Mouse (Mus musculus) midbrain, embryonic 10.5 days (tissue): ENCODE data around the gene Pea15a. TPM values are rescaled to one million over a fixed set of nuclear protein-coding genes. Genes with fewer than 3 reads are reported as not detected.

Experiments
- DNase-seq: peaks from one replicate; pipeline ENCODE4 v3.0.0-alpha.2; 2017; ENCODE audit warnings: low spot score
- H3K27ac ChIP-seq: fragments of 300-500 bp; sonication (generic); replicated peaks from 2 replicates; pipeline ENCODE4 v1.5.1; 2016; ENCODE audit warnings: mild to moderate bottlenecking
- H3K27me3 ChIP-seq: fragments of 300-500 bp; sonication (generic); 2 replicates; pipeline ENCODE4 v1.6.1; 2016; ENCODE audit warnings: low read depth, mild to moderate bottlenecking; ENCODE audit not compliant: poor library complexity, severe bottlenecking
- H3K36me3 ChIP-seq: fragments of 300-500 bp; sonication (generic); 2 replicates; pipeline ENCODE4 v1.6.1; 2016; ENCODE audit warnings: mild to moderate bottlenecking, moderate library complexity
- H3K4me1 ChIP-seq: fragments of 300-500 bp; sonication (generic); 2 replicates; pipeline ENCODE4 v1.6.1; 2016
- H3K4me3 ChIP-seq: fragments of 300-500 bp; sonication (generic); 2 replicates; pipeline ENCODE4 v1.5.1; 2016; ENCODE audit warnings: mild to moderate bottlenecking, moderate library complexity
- H3K9me3 ChIP-seq: fragments of 300-500 bp; sonication (generic); replicated peaks from 2 replicates; pipeline ENCODE4 v1.6.1; 2016; ENCODE audit warnings: mild to moderate bottlenecking
- WGBS: fragments of 180-500 bp; shearing (Covaris S2); methylation state at CpG from one replicate; pipeline ENCODE4 v1.1.7; 2016; 5-methylcytosine and 5-hydroxymethylcytosine counted together
- polyA plus RNA-seq: library from polyadenylated mRNA; unstranded; fragments of >200 nt; fragmentation: Nextera tagmentation; extraction: Ambion mirVana; gene quantifications from 2 replicates; pipeline ENCODE4 v1.2.1, GENCODE M21; 2016

Gene Pea15a
- polyA plus RNA-seq, 1 experiment from 2014 or later = 340 TPM

DNA sequence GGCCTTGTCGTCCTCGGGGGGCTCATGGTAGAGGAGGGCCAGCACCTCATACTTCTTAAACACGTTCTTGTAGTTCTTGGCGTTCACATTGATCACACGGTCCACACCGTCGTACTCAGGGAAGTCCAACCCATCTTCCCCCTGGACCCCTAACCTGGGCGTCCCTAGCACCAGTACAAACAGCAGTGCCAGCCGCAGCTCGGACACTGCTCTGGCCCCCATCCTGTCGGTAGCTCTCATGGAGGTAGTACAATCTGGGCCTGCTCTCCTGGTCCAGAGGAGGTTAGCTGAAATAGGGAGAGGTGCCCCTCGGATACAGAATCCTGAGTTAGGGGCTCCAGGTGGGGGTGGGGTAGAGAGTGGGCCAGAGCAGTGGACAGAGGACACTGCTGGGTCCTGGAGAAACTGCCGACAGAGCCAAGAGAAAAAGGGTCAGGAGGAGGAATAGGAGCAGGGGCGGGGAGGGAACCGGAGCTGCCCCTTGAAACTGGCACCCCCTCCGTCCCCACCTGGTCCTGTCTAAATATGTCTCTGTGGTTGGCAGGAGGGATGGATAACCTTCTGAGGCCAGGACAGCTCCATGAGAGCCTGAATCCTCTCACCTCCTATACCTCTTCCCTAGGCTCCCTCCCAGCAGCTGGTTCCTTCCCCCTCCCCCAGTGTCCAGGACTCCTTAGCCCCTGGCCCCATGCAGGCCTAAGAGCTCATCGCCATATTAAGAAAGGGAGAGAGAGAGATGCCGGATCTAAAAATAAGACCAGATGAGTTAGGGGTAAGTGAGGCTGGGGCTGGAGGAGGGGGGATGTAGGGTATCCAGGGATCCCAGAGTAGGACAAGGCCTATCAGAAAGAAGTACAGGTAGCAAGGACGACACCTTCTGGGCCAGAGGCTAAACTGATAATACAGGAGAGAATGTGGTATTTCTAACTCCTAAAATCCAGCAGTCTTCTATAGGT, 13.1 kb upstream of the Pea15a start, which contains the start of gene Casq1:
Casq1 (minus strand) TSS at position 418 of the 956 bp plus-strand sequence.
- Histone ChIP-seq H3K27me3 (no peaks in the 10 kb centered on the region; the same call in none of the 2 replicates), H3K4me3 (no peak within 1 kb of the TSS), H3K4me1 (peaks cover 61% of the 10 kb centered on the region), H3K27ac (peak within 1 kb of the TSS; percentile 73), H3K36me3 (no peaks in the 10 kb centered on the region), H3K9me3 (no peaks in the 10 kb centered on the region)
- WGBS = 83% methylated on average over 19 of the region's 19 CpGs
- DNase-seq = no peak

DNA sequence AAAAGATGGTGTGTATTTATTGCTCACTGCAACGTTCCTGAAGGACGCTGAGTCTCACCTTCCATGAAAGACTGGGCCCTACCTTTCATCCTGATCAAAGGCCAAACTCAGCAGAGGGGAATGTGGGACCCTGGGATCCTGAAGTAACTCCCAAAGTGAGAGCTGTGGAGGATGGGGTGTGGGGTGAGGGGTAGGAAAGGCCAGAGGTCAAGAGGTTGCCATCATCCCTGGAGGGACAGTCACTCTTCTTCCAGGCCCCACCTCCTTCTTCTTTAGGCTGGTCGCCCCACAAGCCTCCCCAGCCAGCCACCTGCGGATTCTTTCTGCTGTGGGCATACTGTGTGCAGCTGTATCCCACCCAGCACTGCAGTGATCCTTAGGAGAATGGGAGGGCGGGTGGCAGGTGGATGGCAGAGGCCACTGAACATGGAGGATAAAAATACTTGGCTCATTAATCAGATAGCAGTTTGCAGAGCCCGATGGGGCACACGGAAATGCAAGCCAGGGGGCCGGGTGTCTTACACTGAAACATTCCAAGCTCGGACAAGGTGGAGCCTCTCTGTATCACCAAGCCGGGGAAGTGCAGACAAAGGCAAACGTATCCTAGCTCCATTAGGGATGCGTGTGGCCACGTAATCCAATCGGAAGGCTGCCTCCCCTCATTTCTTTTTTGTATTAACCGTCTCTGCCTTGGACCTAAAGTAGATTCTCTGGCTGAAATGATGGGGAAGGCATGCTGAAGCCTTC, 11.7 kb upstream of the Pea15a start:
- no peaks in the 10 kb centered on the region for H3K36me3 ChIP-seq
- no peak for DNase-seq
- WGBS = 57% methylated on average over 15 of the region's 15 CpGs
- peaks cover 75% of the 10 kb centered on the region for H3K4me1 ChIP-seq
- no peaks in the 10 kb centered on the region for H3K9me3 ChIP-seq
- H3K27me3 ChIP-seq = no peaks in the 10 kb centered on the region; the same call in none of the 2 replicates
- no peak overlapping the region for H3K4me3 ChIP-seq
- H3K27ac ChIP-seq = peak overlapping the region; percentile 73

DNA sequence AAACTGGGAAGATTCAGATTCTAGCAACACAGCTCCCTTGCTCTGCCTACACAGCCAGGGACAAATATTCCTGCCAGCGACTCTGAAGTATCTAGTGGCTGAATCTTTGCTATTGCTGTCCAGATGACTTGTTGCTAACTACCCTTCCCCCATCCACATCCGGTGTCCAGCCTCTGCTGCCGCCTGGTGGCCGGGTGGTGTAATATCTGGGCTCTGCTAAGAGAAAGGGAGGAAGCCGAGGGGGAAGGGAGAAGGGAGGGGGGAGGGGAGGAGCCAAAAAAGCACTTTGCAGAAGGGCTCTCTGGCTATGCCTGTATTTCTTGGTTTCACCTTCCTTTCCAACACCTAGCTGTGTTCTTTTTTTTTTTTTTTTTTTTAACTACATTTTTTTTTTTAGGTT, 10.5 kb upstream of the Pea15a start:
- 0% methylated on average over 5 of the region's 5 CpGs for WGBS
- peak overlapping the region; percentile 88 for H3K27ac ChIP-seq

DNA sequence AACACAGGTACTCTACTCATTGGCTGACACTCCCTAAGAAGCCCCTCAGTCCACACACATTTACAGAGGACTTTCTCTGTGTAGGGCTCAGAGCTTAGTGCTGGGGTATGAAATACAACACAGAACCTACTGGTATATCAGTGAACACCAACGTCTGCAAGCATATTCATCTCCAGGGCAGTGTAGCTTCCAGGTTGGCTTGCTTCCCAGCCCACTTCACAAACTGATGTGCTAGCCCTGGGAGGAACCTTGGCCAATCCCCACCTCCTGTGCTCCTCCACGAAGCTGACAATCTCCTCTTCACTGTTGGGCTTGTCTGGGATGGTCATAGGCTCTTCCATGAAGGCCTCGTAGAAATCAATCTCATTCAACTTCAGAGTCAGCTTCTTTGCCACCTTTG, 8.1 kb upstream of the Pea15a start:
- Histone ChIP-seq H3K27ac (peak overlapping the region; percentile 46; the same call in 1 of the 2 replicates), H3K4me1 (peaks cover 65% of the 10 kb centered on the region), H3K9me3 (no peaks in the 10 kb centered on the region), H3K36me3 (no peaks in the 10 kb centered on the region), H3K27me3 (no peaks in the 10 kb centered on the region; the same call in none of the 2 replicates), H3K4me3 (no peak overlapping the region)
- 74% methylated on average over 3 of the region's 3 CpGs for WGBS
- DNase-seq = no peak

More for the DNA sequence above, 10.5 kb upstream of the Pea15a start:
- H3K27me3 ChIP-seq = no peaks in the 10 kb centered on the region; the same call in none of the 2 replicates
- no peaks in the 10 kb centered on the region for H3K9me3 ChIP-seq
- no peaks in the 10 kb centered on the region for H3K36me3 ChIP-seq
- peak; percentile 94 for DNase-seq
- H3K4me3 ChIP-seq = peak overlapping the region; percentile 41
- peaks cover 82% of the 10 kb centered on the region for H3K4me1 ChIP-seq

DNA sequence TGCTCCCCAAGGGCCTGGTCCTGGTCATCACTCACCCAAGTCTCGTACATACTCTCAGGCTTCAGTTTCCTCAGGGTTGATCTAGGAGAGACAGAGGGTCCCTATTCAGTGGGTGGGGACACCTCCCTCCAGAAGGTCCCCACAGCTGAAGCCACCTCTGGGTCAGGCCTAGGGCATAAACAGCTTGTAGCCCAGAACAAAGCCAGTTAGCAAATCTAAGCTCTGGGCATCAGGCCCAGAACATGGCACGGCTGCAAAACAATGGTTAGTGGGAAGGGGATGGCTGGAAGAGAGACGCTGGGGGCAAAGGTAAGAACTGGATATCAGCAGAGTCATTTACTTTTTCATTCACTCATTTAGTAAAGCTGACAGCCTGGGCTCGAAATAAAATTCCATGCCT, 7.2 kb upstream of the Pea15a start:
- H3K4me1 ChIP-seq = peaks cover 55% of the 10 kb centered on the region
- no peaks in the 10 kb centered on the region for H3K9me3 ChIP-seq
- no peak overlapping the region for H3K4me3 ChIP-seq
- H3K27me3 ChIP-seq = no peaks in the 10 kb centered on the region; the same call in none of the 2 replicates
- 72% methylated on average over 4 of the region's 4 CpGs for WGBS
- no peak for DNase-seq
- H3K27ac ChIP-seq = peak overlapping the region; percentile 79
- no peaks in the 10 kb centered on the region for H3K36me3 ChIP-seq

DNA sequence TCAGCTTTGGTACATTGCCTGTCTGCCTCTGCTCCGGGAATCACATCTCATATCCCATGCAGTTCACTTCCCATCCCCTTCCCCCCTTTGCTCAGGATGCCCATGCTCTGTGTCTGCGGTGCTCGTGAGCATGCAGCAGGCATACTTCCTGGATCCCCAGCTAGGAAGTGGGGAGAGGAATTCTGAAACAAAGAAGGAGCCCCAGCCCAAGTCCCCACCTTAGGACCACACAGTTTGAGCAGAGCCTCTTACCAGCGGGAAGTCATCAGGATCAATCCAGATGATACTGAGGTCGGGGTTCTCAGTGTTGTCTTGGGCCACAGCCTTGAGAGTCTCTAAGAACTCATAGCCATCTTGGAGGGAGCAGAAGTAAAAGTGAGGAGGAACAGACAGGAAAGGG, 6.2 kb upstream of the Pea15a start:
- peaks cover 46% of the 10 kb centered on the region for H3K4me1 ChIP-seq
- DNase-seq = no peak
- H3K4me3 ChIP-seq = no peak overlapping the region; the same call in 1 of the 2 replicates
- no peaks in the 10 kb centered on the region for H3K9me3 ChIP-seq
- H3K27ac ChIP-seq = peak overlapping the region; percentile 79
- H3K27me3 ChIP-seq = no peaks in the 10 kb centered on the region; the same call in 1 of the 2 replicates
- 61% methylated on average over 5 of the region's 5 CpGs for WGBS
- no peaks in the 10 kb centered on the region for H3K36me3 ChIP-seq

DNA sequence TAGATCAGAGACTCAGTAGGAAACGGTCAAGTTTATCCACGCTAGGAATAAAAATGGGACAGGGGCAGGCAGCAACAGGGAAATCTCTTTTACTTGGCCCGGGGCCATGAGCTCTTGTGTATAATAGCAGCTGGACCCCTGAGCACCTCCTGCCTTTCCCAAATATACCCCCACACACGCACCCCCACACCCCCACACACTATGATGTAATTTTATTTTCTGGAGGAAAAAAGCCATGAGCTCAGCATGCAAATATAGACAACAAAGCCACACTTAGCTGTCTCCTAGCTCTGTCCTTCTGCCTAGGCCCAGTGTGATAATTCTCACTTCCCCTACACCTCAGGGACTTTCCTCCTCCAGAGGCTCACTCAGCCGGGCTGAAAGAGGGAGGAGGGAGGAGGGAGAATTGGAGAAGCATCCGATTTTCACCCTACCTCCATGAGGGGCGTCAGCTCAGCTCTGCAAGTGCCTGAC, 544 bp upstream of the Pea15a start:
- Histone ChIP-seq H3K27ac (peak overlapping the region; percentile 96), H3K9me3 (no peaks in the 10 kb centered on the region), H3K4me1 (peaks cover 62% of the 10 kb centered on the region), H3K4me3 (peak overlapping the region; percentile 85), H3K27me3 (no peaks in the 10 kb centered on the region), H3K36me3 (peaks cover under 1% of the 10 kb centered on the region; the same call in 1 of the 2 replicates)
- WGBS = 18% methylated on average over 7 of the region's 7 CpGs
- DNase-seq = no peak

DNA sequence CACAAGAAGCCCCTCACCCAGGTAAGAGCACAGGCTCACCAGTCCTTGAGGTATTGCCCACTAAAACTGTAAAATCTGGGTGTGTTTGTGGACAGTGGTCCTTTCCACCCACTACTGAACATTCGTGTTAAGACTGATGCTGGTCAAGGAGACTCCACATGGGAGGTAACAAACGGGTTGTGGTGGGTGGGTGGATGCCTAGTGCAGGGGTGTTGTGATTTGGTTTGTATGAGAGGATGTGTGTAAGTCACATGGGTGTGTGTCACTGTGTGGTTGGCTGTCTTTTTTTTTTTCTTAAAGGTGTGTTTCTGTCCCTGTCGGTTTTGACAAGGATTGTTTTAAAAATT, 890 bp downstream of the Pea15a start:
- peak overlapping the region; percentile 96 for H3K27ac ChIP-seq
- no peaks in the 10 kb centered on the region for H3K9me3 ChIP-seq
- H3K36me3 ChIP-seq = peaks cover 12% of the 10 kb centered on the region
- H3K27me3 ChIP-seq = no peaks in the 10 kb centered on the region
- WGBS = 11% methylated on average over 3 of the region's 3 CpGs
- H3K4me3 ChIP-seq = peak overlapping the region; percentile 85
- peaks cover 70% of the 10 kb centered on the region for H3K4me1 ChIP-seq
- no peak for DNase-seq

DNA sequence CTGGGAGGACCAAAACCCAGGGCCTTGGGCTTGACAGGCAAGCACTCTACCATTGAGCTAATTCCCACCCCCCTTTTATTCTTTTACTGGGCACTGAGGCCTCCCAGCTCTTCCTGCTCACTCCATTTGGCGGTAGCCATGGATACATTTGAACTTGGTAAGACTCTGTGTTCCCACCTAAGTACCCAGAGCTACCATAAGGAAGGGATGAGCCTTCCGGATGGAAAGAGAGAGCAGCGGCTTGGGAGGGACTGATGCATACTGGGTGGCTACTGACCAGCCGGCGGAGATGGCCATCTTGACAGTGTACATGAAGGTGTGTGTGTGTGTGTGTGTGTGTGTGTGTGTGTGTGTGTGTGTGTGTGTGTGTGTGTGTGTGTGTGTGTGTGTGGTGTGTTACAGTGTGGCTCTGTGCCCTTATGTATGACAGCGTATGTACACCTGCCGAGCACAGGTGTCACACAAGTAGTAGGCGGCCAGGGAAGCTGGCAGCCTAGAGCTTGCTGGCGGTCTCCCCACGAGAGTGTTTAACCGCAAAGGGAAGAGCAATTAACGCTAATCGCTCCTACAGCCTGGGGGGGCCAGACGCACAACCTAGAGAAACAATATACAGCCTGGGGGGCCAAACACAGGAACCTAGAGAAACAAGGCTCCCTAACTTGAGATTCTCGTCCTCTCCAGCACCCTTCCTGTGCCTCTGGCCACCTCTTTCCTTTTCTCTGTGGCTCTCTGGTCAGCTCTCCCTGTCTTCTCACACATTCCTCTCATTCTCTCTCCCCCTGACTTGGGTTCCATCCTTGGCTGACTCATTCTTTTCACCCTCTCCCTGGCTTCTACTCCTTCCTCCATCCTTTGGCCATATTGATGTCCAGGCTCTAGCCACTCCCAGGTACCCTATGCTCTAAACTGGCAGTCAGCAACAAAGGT, 1.5 kb downstream of the Pea15a start:
- Histone ChIP-seq H3K4me3 (peak overlapping the region; percentile 85), H3K9me3 (no peaks in the 10 kb centered on the region), H3K27ac (peak overlapping the region; percentile 96), H3K4me1 (peaks cover 76% of the 10 kb centered on the region), H3K36me3 (peaks cover 18% of the 10 kb centered on the region), H3K27me3 (no peaks in the 10 kb centered on the region)
- peak; percentile 48 for DNase-seq
- WGBS = 43% methylated on average over 15 of the region's 15 CpGs

DNA sequence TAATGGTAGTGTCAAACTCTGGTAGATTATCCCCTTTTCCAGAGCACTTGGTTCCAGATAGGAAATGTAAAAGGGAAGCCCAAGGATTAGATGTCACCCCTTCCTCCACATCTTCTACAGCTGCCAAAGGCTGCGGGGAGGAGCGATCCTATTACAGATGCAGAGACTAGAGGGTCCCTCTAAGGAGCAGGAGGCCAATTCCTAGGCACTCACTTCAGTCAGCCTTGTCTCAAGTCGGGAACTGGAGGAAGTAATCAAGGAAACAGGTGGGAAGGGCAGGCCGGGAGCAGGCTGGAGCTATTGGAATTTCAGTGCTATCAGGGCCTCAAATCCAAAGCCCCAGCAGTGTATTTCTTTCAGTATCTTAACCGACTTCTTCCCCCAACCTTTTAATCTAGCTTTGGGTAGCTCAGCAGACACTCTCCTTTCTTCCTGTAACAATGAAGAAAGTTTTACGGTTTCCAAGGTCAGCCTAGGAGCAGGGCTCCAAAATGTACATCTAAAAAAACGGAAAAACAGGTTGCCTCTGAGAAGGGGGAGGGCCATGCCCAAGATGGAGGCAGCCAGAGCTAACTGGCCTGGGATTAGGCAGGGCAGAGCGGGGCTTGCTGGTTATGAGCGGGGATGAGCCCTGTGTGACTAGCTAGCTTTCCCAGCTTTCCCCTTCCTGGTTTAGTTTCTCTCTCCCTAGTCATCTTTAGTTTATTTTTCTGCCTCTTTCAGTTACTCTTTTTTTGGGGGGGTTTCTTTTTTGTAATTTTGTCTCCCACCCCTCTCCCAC, 2.4 kb downstream of the Pea15a start:
- peaks cover 81% of the 10 kb centered on the region for H3K4me1 ChIP-seq
- DNase-seq = peak; percentile 42

DNA sequence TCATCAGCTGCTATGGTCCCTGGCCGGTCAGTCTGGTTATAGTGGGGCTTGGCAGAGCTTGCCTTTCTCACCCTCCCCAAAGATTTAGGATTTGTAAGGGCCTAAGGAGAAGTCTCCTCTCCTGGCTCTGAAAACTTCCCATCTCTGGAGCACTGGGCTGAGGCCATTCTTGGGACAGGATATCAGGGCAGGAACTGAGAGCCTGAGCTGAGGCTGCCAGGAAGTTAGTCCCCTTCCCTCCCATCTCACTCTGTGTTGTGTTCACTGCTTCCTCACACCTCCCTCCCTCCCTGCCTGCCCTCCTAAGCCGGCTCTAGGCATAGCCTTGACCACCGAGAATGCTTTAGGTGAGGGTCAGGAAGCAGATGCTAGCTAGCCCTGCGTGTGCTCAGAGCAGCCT, 3.0 kb downstream of the Pea15a start:
- no peaks in the 10 kb centered on the region for H3K9me3 ChIP-seq
- H3K27ac ChIP-seq = peak overlapping the region; percentile 96
- 1% methylated on average over 4 of the region's 4 CpGs for WGBS
- H3K4me3 ChIP-seq = peak overlapping the region; percentile 85
- H3K36me3 ChIP-seq = peaks cover 32% of the 10 kb centered on the region
- H3K4me1 ChIP-seq = peaks cover 81% of the 10 kb centered on the region
- DNase-seq = peak; percentile 51
- H3K27me3 ChIP-seq = no peaks in the 10 kb centered on the region

More for the DNA sequence above, 2.4 kb downstream of the Pea15a start:
- H3K27ac ChIP-seq = peak overlapping the region; percentile 96
- H3K27me3 ChIP-seq = no peaks in the 10 kb centered on the region
- WGBS = 9% methylated on average over 9 of the region's 9 CpGs
- no peaks in the 10 kb centered on the region for H3K9me3 ChIP-seq
- peaks cover 27% of the 10 kb centered on the region for H3K36me3 ChIP-seq
- peak overlapping the region; percentile 85 for H3K4me3 ChIP-seq
